Mouse (Mus musculus): ENCODE measurements around the gene Large2.

DNA sequence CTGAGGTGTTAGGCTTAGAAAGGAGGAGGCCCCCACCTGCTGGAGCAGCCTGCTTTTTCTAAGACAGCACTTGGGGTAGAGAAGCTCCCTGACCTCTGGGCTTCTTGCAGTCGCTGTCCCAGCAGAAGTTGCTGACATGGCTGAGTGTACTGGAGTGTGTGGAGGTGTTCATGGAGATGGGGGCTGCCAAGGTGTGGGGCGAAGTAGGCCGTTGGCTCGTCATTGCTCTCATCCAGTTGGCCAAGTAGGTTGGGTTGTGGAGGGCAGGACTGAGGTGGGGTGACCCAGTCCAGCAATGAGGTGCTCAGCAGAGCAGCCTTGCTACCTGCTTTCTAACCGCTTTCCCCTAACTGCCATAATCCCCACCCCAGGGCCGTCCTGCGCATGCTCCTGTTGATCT, 2.7 kb upstream of the Large2 start:
- TF ChIP-seq CTCF (IDR thresholded peaks at IDR 0.05; ENCODE audit: low read depth) (no peak), EP300 (optimal IDR thresholded peaks at IDR 0.05) (no peak)
